Mouse (Mus musculus): ENCODE measurements around the gene Pdlim7. TPM values are rescaled to one million over a fixed set of nuclear protein-coding genes. Genes with fewer than 3 reads are reported as not detected.

Pdlim7 gene
- polyA plus RNA-seq, 1 experiment from 2014 or later, result 169 TPM

- Histone ChIP-seq H3K4me2 (replicated peaks; ENCODE audit: low read depth, low read length) (peak overlapping the region; percentile 98), H3K9me3 (ENCODE audit: low read length) (no peaks in the 10 kb centered on the region), H3K27ac (ENCODE audit: low read length) (no peak overlapping the region), H3K4me1 (ENCODE audit: insufficient read depth, low read length) (peaks cover 17% of the 10 kb centered on the region), H3K36me3 (ENCODE audit: insufficient read depth, low read length) (peaks cover 24% of the 10 kb centered on the region), H3K4me3 (ENCODE audit: low read length) (peak overlapping the region; percentile 69), H3K27me3 (ENCODE audit: insufficient read depth, low read length) (no peaks in the 10 kb centered on the region), H3K9ac (replicated peaks; ENCODE audit: low read length) (peak overlapping the region; percentile 77)
- ATAC-seq (ENCODE audit: low FRiP score, low TSS enrichment), result peak; percentile 3; the same call in 1 of the 2 replicates
- WGBS, result 5% methylated on average over 14 of the region's 14 CpGs
These were observed 50.0 kb downstream of the Pdlim7 start for GRCm38 (mm10) chr13:55463399-55464026.

GRCm38 (mm10) chr13:55462965-55463364 lies 50.5 kb downstream of the Pdlim7 start:
- no peak overlapping the region for H3K4me2 ChIP-seq (replicated peaks; ENCODE audit: low read depth, low read length)
- no peaks in the 10 kb centered on the region for H3K9me3 ChIP-seq (ENCODE audit: low read length)
- no peak overlapping the region for H3K4me3 ChIP-seq (ENCODE audit: low read length)
- H3K4me1 ChIP-seq (ENCODE audit: insufficient read depth, low read length), result peaks cover 17% of the 10 kb centered on the region
- no peaks in the 10 kb centered on the region for H3K27me3 ChIP-seq (ENCODE audit: insufficient read depth, low read length)
- H3K9ac ChIP-seq (replicated peaks; ENCODE audit: low read length), result no peak overlapping the region
- H3K36me3 ChIP-seq (ENCODE audit: insufficient read depth, low read length), result peaks cover 25% of the 10 kb centered on the region
- WGBS, result 40% methylated on average over 2 of the region's 2 CpGs
- no peak for ATAC-seq (ENCODE audit: low FRiP score, low TSS enrichment)
- no peak overlapping the region for H3K27ac ChIP-seq (ENCODE audit: low read length)

GRCm38 (mm10) chr13:55451785-55452549 lies 61.5 kb downstream of the Pdlim7 start:
- Histone ChIP-seq H3K9ac (replicated peaks; ENCODE audit: low read length) (no peak overlapping the region), H3K27me3 (ENCODE audit: insufficient read depth, low read length) (no peaks in the 10 kb centered on the region), H3K27ac (ENCODE audit: low read length) (no peak overlapping the region), H3K4me1 (ENCODE audit: insufficient read depth, low read length) (peaks cover 11% of the 10 kb centered on the region), H3K9me3 (ENCODE audit: low read length) (no peaks in the 10 kb centered on the region), H3K36me3 (ENCODE audit: insufficient read depth, low read length) (peaks cover 41% of the 10 kb centered on the region), H3K4me2 (replicated peaks; ENCODE audit: low read depth, low read length) (no peak overlapping the region), H3K4me3 (ENCODE audit: low read length) (no peak overlapping the region)
- no peak for ATAC-seq (ENCODE audit: low FRiP score, low TSS enrichment)
- WGBS, result 93% methylated on average over 16 of the region's 16 CpGs

- no peak overlapping the region for H3K27ac ChIP-seq (ENCODE audit: low read length)
- peaks cover 18% of the 10 kb centered on the region for H3K4me1 ChIP-seq (ENCODE audit: insufficient read depth, low read length)
- no peaks in the 10 kb centered on the region for H3K27me3 ChIP-seq (ENCODE audit: insufficient read depth, low read length)
- no peak for ATAC-seq (ENCODE audit: low FRiP score, low TSS enrichment)
- H3K36me3 ChIP-seq (ENCODE audit: insufficient read depth, low read length), result peaks cover 41% of the 10 kb centered on the region
- WGBS, result 88% methylated on average over 10 of the region's 10 CpGs
- H3K4me2 ChIP-seq (replicated peaks; ENCODE audit: low read depth, low read length), result no peak overlapping the region
- no peak overlapping the region for H3K9ac ChIP-seq (replicated peaks; ENCODE audit: low read length)
- H3K4me3 ChIP-seq (ENCODE audit: low read length), result no peak overlapping the region
- H3K9me3 ChIP-seq (ENCODE audit: low read length), result no peaks in the 10 kb centered on the region
These were observed 62.2 kb downstream of the Pdlim7 start for GRCm38 (mm10) chr13:55451296-55451695.

GRCm38 (mm10) chr13:55450511-55450980 lies 62.9 kb downstream of the Pdlim7 start:
- ATAC-seq (ENCODE audit: low FRiP score, low TSS enrichment), result no peak
- WGBS, result 92% methylated on average over 11 of the region's 11 CpGs
- H3K36me3 ChIP-seq (ENCODE audit: insufficient read depth, low read length), result peaks cover 41% of the 10 kb centered on the region

GRCm38 (mm10) chr13:55449679-55450441 lies 63.6 kb downstream of the Pdlim7 start:
- H3K4me1 ChIP-seq (ENCODE audit: insufficient read depth, low read length), result peaks cover 22% of the 10 kb centered on the region
- no peak overlapping the region for H3K4me2 ChIP-seq (replicated peaks; ENCODE audit: low read depth, low read length)
- H3K4me3 ChIP-seq (ENCODE audit: low read length), result no peak overlapping the region
- ATAC-seq (ENCODE audit: low FRiP score, low TSS enrichment), result no peak
- no peak overlapping the region for H3K27ac ChIP-seq (ENCODE audit: low read length)
- no peaks in the 10 kb centered on the region for H3K9me3 ChIP-seq (ENCODE audit: low read length)
- H3K36me3 ChIP-seq (ENCODE audit: insufficient read depth, low read length), result peaks cover 41% of the 10 kb centered on the region
- H3K9ac ChIP-seq (replicated peaks; ENCODE audit: low read length), result no peak overlapping the region
- no peaks in the 10 kb centered on the region for H3K27me3 ChIP-seq (ENCODE audit: insufficient read depth, low read length)
- 87% methylated on average over 17 of the region's 17 CpGs for WGBS

More at GRCm38 (mm10) chr13:55450511-55450980, 62.9 kb downstream of the Pdlim7 start:
- no peak overlapping the region for H3K4me3 ChIP-seq (ENCODE audit: low read length)
- no peaks in the 10 kb centered on the region for H3K9me3 ChIP-seq (ENCODE audit: low read length)
- no peak overlapping the region for H3K9ac ChIP-seq (replicated peaks; ENCODE audit: low read length)
- H3K27ac ChIP-seq (ENCODE audit: low read length), result no peak overlapping the region
- peaks cover 22% of the 10 kb centered on the region for H3K4me1 ChIP-seq (ENCODE audit: insufficient read depth, low read length)
- H3K27me3 ChIP-seq (ENCODE audit: insufficient read depth, low read length), result no peaks in the 10 kb centered on the region
- no peak overlapping the region for H3K4me2 ChIP-seq (replicated peaks; ENCODE audit: low read depth, low read length)

- peaks cover 22% of the 10 kb centered on the region for H3K4me1 ChIP-seq (ENCODE audit: insufficient read depth, low read length)
- no peak overlapping the region for H3K4me3 ChIP-seq (ENCODE audit: low read length)
- H3K27me3 ChIP-seq (ENCODE audit: insufficient read depth, low read length), result no peaks in the 10 kb centered on the region
- no peak overlapping the region for H3K27ac ChIP-seq (ENCODE audit: low read length)
- H3K9me3 ChIP-seq (ENCODE audit: low read length), result no peaks in the 10 kb centered on the region
- H3K4me2 ChIP-seq (replicated peaks; ENCODE audit: low read depth, low read length), result no peak overlapping the region
- WGBS, result 93% methylated on average over 9 of the region's 9 CpGs
- no peak for ATAC-seq (ENCODE audit: low FRiP score, low TSS enrichment)
- H3K36me3 ChIP-seq (ENCODE audit: insufficient read depth, low read length), result peaks cover 36% of the 10 kb centered on the region
- H3K9ac ChIP-seq (replicated peaks; ENCODE audit: low read length), result no peak overlapping the region
These were observed 64.3 kb downstream of the Pdlim7 start for GRCm38 (mm10) chr13:55449205-55449604.

GRCm38 (mm10) chr13:55448131-55448530 lies 65.3 kb downstream of the Pdlim7 start:
- H3K9ac ChIP-seq (replicated peaks; ENCODE audit: low read length), result no peak overlapping the region
- H3K9me3 ChIP-seq (ENCODE audit: low read length), result no peaks in the 10 kb centered on the region
- H3K4me3 ChIP-seq (ENCODE audit: low read length), result no peak overlapping the region
- H3K4me2 ChIP-seq (replicated peaks; ENCODE audit: low read depth, low read length), result no peak overlapping the region
- H3K36me3 ChIP-seq (ENCODE audit: insufficient read depth, low read length), result peaks cover 27% of the 10 kb centered on the region
- no peaks in the 10 kb centered on the region for H3K27me3 ChIP-seq (ENCODE audit: insufficient read depth, low read length)
- H3K27ac ChIP-seq (ENCODE audit: low read length), result no peak overlapping the region
- peaks cover 30% of the 10 kb centered on the region for H3K4me1 ChIP-seq (ENCODE audit: insufficient read depth, low read length)
- ATAC-seq (ENCODE audit: low FRiP score, low TSS enrichment), result no peak
- 85% methylated on average over 5 of the region's 5 CpGs for WGBS

GRCm38 (mm10) chr13:55447543-55447943 lies 65.9 kb downstream of the Pdlim7 start:
- no peak overlapping the region for H3K27ac ChIP-seq (ENCODE audit: low read length)
- peaks cover 30% of the 10 kb centered on the region for H3K4me1 ChIP-seq (ENCODE audit: insufficient read depth, low read length)
- WGBS, result 50% methylated on average over 3 of the region's 3 CpGs
- no peaks in the 10 kb centered on the region for H3K27me3 ChIP-seq (ENCODE audit: insufficient read depth, low read length)
- H3K4me2 ChIP-seq (replicated peaks; ENCODE audit: low read depth, low read length), result no peak overlapping the region
- peaks cover 22% of the 10 kb centered on the region for H3K36me3 ChIP-seq (ENCODE audit: insufficient read depth, low read length)
- no peak overlapping the region for H3K9ac ChIP-seq (replicated peaks; ENCODE audit: low read length)
- H3K4me3 ChIP-seq (ENCODE audit: low read length), result no peak overlapping the region
- H3K9me3 ChIP-seq (ENCODE audit: low read length), result no peaks in the 10 kb centered on the region
- ATAC-seq (ENCODE audit: low FRiP score, low TSS enrichment), result no peak

All from kidney, embryonic 16.5 days (tissue).